Mouse (Mus musculus) cerebellum, adult 2 months (tissue): ENCODE results near the gene Ryr2.

Experiments used
- CTCF ChIP-seq: fragments of 200-500 bp; IDR thresholded peaks from 2 replicates; pipeline ENCODE4 v1.5.1; 2011; ENCODE audit warnings: low read depth, mild to moderate bottlenecking, control low read depth, low read length, moderate library complexity, borderline replicate concordance; ENCODE audit not compliant: insufficient read depth
- POLR2A ChIP-seq: fragments of 200-500 bp; IDR thresholded peaks from 2 replicates; pipeline ENCODE4 v1.6.1; 2011; ENCODE audit warnings: low read length, control low read depth, borderline replicate concordance; ENCODE audit not compliant: insufficient read depth

DNA sequence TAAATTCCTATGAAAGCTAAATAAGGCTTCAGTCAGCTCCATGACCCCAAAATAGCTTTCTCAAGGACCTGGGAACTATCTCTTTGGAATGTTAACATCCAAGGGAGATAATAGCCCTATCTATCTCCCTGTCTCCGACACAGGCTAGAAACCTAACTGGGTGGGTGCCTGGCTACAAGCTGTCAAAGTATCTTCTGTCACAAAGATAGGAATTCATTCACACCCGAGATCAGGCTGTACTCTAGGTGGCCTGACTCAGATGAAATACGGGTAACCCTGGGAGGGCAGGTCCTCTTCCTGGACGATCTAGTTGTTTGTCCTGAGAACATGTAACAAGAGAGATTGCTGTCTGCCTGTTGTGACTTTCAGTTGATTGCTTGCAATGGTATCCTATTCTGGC lies 69.9 kb downstream of the Ryr2 start:
- TF ChIP-seq POLR2A = no peak
- TF ChIP-seq CTCF = no peak
